Mouse (Mus musculus): ENCODE measurements around the gene Tmem44.

The Tmem44 gene

DNA sequence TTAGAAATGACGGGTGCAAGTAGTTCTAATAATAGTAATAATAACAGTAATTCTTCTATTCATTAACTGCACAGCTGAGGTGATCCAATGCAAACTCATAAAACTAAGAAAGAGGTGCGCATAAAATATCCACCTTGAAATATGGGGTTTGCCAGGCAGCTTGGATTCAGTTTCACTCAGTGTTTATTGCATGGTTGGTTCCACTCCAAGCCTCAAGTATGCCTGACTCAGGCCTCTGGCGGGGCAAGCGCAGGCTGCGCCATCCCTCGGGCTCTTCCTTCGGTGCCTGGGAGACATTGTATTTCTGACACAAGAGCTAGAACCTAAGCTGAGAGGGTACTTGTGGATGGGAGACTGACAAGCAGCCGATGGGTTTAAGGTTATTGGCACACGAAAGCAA is 32.0 kb downstream of the Tmem44 start:
- DNase-seq (ENCODE audit: low read depth), result peak; percentile 96

DNA sequence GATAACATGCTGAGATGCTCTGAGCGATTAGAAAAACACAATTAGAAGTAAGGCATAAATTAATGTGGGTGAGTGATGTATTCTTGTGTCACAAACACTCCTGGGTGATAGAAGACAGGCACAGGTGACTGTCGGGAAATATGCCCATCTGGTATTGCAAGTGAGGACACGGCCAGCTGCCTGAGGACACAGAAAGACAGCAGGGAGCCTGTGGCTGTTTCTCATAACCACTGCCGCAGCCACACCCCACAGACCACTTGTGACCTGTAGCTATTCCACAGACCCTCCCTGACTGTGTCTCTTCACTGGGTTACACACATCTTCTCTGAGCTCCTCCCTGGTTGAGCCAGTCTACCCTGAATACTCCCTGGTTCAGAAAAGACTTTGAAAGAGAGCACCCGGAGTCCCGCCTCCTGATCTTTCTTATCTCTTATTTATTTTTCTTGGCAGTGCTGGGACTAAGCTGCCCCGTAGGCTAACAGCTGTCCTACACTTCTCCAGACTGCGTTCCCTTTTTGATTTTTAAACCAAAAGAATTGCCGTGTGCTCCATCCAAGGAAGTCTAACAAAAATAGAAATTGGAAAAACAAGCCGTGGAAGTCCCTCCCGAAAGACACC is 32.9 kb downstream of the Tmem44 start:
- peak; percentile 80 for DNase-seq (ENCODE audit: low read depth)

DNA sequence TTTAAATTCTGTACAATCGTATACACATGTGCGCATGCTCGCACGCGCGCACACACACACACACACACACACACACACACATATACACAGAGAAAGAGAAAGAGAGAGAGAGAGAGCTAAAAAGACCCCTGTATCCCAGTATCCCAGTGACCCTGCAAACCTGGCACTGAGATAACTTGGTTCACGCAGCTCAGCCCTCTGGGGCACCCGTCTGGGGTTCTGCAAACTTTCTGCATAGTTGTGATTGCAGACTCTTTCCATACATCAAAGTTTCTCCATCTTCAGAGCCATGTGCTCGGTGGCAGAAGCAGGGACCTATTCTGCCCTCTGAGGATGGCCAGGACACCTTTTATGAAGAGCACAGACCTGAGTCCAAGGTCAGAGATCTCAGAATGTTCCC is 33.6 kb downstream of the Tmem44 start:
- DNase-seq (ENCODE audit: low read depth), result no peak

DNA sequence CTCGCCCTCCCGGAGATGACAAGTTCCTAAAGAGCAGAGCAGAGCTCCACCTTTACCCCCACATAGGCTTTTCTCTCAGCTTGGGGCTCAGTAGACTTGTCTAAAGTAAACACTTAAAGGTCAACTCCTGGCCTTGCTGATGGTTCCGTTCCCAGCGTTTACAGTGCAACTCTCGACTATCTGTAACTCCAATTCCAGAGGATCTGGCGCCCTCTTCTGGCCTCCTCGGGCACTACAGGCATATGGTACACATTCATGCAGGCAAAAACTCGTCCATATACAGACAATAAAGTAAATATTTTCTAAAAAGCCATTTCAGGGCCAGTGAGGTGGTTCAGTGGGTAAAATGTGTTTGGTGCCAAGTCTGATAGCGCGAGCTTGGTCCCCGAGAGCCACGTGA is 35.2 kb downstream of the Tmem44 start:
- no peak for DNase-seq (ENCODE audit: low read depth)

DNA sequence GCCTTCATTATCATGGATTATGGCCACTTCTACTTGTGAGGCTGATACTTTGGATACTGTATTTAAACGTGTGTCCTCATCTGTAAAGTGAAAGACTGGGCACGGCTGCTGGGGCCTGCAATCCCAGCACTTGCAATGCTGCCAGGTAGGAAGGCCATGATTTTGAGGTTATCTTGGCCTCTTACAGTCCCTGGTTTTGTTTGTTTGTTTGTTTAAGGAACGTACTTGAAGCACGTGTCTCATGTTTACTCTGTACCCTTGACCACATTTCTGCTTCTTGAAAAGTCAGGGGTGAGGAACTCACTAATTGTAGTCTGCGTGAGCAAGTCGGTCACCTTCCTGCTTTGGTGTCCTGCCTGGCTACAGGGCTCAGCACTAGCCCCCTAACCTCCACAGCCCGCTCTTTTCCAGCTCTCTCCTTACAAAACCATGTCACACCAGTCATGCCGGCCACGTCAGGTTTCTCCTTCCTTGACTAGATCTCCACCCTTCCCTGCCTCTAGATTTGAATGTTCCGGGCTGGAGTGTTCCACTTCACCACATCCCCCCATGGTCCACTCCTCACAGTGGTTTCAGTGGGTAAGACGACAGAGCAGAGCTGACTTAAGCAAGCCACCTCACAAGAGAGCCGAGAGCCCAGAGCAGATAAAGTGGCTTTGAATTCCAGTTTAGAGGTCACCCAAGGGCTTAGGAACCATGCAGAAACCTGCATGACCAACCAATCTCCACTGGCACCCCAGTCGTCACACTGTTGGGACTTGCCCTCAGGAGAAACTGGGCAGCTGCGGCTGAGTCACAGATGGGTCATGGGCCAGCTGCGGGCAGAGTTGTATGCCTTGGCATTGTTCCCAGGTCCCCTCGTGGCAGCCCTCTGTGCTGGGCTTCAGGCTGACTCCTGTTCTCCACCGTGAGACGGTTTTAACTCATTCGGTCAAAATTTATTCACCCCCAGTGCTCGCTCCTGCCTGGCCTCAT is 37.3 kb downstream of the Tmem44 start:
- DNase-seq (ENCODE audit: low read depth), result peak; percentile 84

DNA sequence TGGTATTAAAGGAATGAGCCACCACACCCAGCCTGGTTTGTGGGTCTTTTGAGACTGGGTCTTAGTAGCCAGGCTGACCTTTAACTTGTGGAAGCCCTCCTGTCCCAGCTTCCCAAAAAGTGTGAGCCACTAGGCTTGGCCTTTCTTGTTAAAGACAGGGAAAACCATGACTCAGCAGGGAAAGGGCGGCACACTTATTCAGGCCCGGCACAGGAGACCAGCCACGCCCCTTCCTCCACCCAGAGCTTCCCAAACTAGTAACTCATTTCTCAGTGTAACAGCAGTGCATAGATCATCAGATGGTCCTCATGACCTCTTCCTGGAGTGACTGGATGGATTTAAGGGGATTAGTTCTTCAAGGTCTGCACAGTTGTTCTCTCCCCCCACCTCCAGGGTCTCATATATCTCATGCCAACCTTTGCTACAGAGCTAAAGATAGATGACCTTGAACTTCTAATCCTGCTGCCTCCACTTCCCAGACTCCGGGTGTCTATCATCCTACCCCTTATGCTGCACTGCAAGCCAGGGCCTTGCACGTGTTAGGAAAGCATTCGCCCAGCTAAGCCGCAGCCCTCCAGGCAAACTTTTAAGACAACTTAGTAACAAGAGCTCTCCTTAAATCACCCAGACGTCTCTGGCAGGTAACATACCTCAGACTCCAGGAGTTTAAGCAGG is 38.1 kb downstream of the Tmem44 start:
- DNase-seq (ENCODE audit: low read depth), result peak; percentile 75

DNA sequence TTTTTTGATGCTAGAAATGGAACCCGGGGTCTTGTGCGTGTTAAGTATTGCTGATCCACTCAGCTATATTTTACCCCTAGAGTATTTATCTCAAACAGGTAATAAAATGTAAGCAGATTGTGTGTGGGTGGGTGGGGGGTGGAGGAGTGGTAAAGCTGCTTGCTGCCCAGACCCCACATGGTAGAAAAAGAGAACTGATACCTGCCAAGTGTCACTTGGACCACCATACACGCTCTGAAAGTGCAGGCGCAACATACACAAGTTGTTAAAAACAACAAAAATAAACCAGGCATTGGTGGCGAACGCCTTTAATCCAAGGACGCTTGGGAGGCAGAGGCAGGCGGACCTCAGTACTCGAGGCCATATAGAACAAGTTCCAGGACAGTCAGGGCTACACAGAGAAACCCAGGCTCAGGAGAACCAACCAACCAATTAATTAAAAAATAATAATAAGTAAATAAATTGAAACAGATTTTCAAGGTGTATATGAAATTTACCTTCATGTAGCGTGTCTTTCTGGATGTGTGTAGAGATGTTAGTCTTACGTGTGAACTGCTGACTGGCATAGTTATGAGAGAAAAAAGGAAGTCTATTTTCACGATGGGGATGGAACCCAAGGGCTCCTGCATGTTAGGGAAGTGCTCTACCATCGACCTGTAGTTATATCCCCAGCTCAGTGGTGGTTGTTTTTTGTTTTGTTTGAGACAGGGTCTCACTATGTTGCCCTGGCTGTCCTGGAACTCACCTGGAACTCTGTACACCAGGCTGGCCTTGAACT is 38.9 kb downstream of the Tmem44 start:
- no peak for DNase-seq (ENCODE audit: low read depth)

DNA sequence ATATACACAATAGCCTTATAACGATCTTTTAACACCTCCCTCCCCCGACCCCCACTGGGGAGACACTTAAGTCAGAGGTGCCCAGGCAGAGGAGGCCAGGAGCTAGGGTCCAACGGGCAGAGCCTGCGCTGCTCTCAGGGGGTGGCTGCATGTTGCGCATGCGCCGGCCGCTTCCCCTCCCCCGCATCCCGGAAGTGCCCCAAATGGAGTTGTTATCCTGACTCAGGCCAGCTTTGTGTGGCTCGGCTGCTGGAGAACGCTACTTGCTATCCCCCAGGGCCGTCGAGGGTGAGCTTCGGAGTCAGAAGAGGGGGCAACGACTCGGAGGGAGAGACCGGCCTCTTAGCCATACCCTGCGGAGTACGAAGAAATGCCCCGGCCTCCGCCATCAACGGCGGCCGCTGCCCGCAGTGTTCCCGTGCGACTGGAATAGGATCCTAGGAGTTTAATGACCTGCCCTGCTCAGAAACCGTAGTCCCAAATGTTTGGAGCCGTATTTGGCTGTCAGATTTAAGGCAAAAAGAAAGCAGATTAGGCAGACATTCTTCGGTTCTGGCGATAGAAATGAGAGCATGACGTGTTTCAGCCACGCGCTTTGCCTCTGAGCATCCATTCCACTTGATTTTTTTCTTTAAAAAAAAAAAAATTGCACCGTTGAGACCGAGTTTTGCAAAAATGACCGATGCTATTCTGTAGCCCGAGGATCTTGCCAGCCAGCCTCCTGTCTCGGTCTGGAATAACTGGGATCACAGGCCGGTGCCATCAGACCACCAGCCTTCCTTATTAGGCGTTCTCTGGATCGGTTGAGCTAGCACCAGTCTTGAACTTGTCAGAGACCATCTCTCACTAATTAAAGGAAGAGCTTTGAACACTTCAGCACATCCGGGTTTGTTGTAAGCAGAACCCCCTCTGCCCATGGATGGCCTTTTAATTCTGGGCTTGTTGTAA is 39.9 kb downstream of the Tmem44 start:
- DNase-seq (ENCODE audit: low read depth), result peak; percentile 93

DNA sequence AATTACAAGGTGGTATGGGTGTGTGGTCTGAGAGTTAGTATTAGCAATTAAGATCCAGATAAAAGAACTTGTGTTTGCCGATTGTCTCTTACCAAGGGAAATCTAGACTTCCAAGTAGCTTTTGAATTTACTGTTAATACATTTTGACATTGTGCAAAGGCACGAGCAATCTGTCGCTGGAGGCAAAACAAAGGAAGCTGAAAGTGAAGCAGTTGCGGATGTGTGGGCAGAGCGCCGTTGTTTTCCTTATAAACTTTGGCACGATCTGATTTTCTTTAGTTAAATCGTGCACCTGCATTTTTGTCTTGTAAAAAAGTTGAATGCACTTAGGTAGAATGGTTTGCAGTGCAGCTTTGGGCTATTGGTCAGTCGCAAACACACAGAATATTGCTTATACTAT is 40.6 kb downstream of the Tmem44 start:
- no peak for DNase-seq (ENCODE audit: low read depth)

DNA sequence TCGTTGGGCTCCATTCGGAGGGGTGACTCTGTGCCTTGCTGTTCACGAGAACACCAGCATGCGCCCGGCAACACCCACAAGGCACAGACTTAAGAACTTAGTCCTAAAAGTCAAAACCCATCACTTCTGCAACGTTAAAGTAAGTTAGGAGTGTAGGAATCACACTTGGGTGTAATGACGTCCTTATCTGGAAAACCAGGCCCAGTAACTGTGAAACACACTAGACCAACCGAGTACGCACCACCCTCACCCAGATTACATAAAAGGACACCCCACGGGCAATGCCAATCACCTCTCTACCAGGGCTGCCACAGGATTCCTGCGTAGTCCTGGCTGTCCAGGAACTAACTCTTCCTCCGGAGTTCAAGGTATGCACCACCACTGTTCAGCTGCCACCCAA is 41.3 kb downstream of the Tmem44 start:
- DNase-seq (ENCODE audit: low read depth), result no peak

DNA sequence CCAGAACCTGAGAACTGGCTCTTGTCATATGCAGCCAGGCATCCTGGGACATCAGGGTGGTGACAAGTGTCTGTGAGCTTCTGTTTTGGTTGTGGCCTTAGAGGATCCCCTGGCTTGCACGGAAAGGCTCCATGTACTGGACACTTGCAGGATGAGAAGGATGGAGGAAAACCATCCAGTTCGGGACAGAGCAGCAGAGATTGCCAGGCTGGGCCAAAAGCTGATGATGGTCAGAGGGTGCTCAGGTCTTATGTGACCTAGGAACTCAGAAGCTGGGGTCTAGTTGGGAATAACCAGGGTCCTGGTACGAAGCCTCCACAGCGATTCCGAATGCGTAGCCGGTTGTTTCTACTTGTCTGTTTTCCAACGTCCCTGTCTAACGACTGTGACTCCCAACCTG is 41.9 kb downstream of the Tmem44 start:
- DNase-seq (ENCODE audit: low read depth), result no peak

DNA sequence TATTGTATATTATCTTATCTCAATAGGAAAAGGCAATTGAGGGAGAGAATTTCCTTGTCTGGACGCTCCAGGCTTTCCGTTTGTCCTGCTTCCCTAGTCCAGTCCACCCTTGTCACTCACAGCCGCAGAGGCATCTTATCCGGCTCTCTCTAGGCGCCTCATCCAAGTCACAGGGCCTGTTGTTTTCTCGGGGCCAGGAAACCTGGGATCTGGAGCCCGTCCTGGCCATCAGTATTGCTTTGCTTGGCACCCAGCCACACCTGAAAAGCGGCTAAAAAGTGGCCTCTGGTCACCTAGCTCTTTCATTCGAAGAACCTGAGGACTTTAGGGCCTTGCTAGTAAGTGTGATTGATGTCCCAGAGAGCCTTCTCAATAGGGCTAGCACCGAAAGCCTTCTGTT is 43.5 kb downstream of the Tmem44 start:
- no peak for DNase-seq (ENCODE audit: low read depth)

DNA sequence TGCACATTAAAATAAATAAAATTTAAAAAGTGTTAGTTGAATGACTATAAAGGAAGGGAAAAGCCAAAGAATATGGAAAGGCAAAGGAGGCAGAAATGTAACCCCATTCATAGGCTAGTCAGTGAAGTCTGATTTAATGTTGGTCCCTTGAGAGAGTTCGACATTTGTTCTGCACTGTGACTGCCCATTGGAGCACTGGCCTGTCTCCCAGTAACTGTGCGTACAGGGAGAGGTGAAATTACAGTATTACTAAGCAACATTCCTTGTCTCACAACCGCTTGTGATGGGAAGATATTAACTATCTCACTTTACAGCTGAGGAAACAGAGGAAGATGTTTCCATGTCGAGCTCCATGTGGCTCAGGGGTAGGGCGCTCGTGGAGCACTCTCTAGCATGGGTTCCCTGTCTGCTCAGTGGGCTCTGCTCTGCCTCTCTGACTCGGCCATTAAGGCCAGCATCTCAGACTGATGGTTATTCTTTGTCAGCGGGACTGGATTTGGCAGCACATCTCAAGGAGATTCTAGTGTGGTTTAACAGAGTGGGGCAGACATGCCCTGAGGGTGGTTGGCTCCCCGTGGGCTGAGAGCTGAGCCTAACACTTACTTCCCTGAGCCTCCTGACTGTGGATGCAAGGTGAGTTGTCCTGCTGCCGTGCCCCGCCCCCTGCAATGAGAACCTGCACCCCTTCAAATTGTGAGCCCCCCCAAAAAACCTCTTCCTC is 45.2 kb downstream of the Tmem44 start:
- peak; percentile 58 for DNase-seq (ENCODE audit: low read depth)

DNA sequence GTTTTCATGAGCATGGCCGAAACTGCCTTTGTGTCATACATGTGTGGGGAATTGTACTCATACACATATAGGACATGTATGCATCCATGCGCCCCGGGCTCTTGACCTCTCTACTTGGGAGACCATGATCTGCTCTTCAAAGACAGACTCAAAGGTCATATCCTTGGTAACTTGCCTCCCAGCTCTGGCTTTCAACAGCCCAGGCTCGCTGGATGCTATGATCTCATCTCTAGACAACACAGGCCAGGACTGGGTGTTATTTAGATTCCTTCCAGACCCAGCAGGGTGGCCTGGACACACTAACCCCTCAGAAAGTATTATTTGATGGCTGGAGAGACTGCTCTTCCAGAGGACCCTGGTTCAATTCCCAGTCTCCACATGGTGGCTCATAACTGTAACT is 45.8 kb downstream of the Tmem44 start:
- DNase-seq (ENCODE audit: low read depth), result peak; percentile 54

DNA sequence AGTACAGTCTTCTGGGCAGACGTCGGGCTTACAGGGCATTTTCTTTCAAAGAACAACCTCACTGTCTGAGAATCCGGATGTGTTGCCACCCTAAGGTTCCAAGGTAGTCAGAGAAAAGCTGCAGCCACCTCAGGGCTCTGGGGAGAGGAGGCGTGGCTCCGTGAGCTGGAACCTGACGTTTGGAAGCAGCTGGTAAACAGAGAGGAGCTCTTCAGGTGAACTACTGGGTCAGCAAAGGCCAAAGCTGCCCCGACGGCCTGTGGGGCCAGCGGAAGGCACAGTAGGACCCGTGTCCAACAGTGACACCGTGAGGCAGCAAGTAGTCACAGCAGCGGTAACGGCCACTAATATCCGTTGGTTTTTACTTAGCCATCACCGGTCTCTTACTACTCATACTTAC is 46.7 kb downstream of the Tmem44 start:
- DNase-seq (ENCODE audit: low read depth), result peak; percentile 81

DNA sequence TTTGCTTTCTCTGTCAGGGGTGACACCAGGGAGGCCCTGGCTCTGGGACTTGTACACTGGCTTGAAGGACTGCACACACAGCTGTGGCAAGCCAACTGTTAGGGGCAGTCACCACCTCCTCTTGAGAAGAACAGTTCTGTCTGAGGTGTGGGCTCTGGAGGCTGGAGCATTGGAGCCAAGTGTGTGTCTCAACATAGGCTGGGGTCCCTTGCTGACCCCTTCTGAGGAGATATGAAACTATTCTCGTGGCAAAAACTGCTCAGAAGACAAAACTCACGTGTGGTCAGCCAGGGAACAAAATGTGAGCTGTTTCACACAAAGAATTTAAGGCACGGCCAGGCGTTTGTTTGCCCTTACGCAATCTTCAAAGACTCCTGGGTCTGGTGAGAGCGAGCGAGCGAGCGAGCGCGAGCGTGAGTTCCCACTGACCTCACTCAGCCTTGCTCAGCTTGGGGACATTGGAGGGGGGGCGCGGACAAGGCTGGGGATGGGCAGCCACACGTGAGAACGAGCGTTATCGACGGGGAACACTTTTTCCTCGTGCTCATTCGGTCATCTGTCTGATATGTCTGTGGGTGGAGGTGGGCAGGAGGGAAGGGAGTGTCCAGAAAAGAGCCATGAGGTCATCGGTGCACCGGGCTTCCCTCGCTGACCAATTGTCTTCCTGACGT is 48.3 kb downstream of the Tmem44 start:
- peak; percentile 60 for DNase-seq (ENCODE audit: low read depth)

DNA sequence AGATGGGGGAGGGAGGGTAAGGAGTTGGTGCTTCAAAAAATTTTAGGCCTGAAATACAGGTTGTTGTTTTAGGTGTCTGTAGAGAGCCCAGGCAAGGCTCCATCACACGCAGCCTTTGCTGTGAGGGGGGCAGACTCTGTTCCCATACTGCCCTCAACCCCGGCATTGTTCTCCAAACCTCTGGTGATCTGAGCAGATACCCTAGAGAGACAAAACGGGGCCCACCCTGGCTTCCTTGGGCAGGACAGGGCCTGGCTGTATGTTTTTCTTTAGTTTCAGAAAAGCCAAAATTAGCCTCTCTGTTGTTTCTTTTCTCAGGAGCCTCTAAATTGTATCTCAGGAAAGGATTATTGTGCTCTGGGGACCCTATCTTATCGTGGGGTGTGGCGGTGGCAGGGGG is 49.0 kb downstream of the Tmem44 start:
- no peak for DNase-seq (ENCODE audit: low read depth)

DNA sequence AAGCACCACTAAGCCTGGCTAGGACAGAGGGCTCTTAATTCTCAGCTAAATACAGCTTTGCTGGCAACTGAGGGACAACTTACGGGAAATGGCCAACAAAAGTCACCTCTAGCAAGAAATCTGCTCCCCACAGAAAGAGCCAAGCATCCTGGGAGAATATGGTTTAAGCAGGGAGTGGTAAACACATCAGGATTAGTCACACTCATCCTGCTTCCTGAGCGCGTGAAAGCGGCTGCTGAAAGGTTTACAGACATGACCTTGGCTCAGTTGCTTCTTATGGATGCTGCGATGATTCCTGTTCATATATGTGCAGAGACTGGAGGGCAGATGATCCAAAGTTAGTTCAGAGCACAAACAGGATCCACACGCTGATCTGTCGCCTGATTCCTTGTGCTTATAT is 50.4 kb downstream of the Tmem44 start:
- DNase-seq (ENCODE audit: low read depth), result peak; percentile 78

DNA sequence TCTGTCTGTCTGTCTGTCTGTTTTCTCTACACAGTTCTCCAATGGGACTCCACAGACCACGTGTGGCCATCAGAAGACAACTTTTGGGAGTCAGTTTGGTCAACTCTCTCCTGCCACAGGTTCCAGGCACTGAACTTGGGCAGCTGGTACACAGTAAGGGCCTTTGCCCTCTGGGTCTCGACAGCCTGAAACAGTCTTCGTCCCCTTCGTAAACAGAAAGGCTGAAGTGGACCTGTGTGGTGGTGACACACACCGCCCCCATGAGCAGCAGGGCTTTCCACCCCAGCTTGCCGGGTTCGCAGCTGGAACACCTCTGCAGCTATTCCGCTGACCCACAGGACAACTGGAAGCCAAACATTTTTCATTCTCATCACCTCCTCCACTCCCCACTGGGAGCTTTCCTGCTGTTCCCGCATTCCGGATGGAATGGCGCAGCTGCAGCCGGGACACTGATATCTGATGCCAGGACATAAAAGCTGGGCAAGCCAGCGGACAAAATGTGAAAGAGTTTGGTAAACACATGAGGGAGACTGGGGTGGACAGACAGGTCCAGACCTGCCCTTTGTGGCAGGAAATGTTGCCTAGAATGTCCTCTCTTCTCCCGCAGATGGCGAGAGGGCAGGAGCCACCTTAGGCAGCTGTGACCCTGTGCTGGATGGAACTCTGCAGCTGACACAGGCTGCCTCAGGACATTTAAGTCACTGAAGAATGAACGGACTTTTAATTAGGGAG is 51.4 kb downstream of the Tmem44 start:
- DNase-seq (ENCODE audit: low read depth), result peak; percentile 28
